Mouse (Mus musculus) natural killer cell, adult 2 months (primary cell): Measurements from ENCODE around the gene Krt80.

ENCODE experiments used
- DNase-seq, 2 experiments: peaks; one replicate each; pipeline ENCODE4 v3.0.0; 2022; ENCODE audit warnings: low spot score in 2 of 2

Krt80 gene

DNA sequence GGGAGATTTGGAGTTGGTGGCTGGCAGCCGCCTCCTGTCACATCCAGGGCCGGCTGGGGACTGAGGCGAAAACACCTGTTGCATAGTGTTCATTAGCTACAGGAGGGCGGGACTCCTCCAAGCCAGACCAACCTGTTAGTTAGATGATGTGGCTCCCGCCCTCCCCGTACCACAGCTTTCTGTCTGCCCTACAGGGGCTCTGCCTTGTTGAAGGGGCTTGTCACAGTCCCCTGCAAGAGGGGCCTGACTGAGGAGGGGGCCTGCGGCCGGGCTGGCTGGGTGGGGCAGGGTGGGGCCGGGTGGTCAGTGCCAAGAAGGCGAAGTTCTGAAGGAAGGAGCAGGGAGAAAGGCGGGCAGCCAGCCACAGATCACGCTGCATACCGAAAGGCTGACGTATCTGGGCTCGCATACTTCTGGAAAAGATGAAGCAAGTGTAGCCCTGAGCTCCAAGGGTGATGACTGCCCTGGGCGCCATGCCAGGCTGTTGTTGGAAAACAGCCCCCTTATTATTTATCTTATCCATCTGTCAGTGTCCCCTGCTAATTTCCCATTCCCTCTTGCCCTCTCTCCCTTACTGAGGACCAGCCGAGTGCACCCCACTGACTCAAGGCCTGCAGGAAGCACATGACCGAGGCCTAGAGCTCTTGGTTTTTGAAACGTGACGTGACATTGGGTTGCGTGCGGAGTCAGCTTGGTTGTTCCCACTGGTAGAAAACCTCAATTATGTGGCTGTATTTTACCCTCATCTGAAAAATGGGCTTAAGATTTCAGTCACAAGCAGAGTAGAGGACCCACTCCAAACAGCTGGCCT, at the start of gene Krt80:
Gene Krt80, minus strand, starts transcription at position 62 of the 811 bp plus-strand sequence.
- no peak for DNase-seq

DNA sequence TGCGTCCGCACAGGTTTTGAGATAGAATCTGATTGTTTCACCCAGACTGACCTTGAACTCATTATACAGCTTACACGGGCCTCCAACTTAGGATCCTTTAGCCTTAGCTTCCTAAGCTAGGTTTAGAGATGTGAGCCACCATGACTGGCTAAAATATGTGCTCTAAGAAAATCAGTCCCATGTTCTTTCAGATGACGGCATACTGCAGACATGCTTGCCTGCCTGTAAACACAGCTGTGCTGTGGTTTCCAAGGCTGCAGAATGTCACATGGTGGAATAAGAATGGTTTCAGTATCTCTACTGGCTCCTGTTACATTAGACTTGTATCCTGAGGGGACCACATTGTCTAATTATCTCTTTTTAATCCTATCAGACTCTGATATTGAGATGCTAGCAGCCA, 49.0 kb upstream of the Krt80 start:
- DNase-seq = no peak

DNA sequence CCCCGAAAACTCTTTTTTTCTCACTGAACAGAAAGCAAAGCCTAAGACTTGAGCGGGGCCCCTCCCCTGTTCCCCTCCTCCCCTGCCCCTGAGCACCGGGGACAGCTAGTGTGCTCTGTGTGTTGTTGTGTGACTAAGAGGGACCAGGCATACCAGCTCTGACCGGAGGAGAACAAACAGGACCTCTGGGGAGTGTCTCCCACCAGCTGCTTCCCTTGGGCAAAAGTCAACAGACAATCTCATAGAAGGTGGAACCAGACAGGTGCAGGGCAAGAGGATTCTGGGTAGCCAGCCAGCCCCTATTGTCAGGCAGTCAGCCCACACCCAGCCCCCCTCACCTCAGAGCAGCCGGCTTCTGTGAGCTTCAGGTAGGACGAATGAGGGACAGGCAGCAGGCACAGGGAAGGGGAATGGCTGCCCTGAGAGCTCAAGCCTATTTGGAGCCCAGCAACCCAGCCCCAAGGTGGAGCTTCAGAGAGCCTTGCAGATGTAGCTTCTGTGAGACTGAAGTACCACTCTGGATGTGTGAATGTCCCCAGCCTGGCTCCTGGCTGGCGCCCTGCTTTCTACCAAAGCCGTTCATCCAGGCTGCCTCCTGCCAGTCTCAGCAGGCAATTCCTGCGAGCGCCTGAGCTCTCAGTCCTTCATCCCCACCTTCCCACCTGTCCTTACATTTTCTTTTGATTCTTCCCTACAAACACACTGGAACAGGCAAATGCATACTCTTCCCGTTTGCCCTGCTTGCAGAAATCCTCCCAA, 45.0 kb upstream of the Krt80 start:
- DNase-seq = no peak

DNA sequence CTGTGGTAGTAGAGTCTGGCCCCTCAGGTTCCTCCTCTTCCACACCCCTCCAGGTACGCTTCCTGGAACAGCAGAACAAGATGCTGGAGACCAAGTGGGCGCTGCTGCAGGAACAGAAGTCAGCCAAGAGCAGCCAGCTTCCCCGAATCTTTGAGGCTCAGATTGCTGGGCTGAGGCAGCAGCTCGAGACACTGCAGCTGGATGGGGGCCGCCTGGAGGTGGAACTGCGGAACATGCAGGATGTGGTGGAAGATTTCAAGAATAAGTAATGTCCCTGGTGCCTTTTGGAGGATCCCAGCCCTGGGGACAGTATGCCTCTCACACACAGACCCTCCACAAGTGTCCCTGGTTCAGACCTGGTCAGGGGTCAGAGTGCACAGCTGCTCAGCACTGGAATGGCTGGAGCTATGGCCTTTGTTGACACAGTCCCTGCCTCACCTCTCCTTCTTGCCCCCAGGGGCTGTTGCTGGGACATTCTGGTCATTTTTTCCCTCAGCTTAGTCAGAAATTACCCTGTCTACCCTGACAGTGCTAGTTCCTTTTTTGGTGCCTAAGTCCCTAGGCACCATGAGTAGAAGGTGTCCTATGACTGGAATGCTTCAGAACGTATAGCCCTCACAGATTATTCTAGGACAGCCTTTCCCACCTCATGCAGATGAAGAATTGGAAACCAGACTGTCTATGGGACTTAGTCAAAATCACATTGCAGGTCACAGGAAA, 44.1 kb upstream of the Krt80 start:
- no peak for DNase-seq

DNA sequence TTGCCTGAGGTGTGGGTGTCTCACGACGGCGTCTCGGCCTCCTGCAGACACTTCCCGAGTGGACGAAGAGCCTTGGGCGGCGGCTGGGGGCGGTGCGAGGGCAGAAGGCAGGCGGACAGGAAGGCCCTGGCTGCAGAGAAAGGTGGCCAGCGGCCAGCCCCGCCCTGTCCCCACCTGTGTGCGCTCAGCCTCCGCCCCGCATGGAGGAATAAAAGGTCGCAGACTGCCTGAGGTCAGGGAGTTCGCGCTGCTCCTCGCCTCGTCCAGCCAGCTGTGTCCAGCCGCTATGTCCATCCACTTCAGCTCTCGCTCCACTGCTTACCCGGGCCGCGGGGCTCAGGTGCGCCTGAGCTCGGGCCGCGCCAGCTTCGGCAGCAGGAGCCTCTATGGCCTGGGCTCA, 42.2 kb upstream of the Krt80 start:
- no peak for DNase-seq

DNA sequence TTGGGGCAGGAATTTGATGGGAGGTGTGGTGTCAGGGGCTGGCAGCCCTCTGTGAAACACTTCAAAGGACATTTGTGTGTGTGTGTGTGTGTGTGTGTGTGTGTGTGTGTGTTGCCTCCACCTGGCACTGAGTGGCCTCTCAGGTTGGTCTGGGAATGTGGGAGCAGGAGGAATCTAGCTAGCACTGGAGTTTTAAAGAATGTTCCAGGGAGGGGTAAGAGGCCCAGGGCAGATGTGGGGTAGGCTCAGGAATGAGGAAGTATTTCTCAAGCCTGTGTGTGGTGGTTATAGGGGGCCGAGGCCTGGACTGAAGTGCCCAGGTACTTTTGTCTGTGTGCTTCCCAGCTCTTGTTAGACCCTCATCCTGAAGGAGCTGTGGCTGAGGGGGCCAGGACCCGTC, 40.8 kb upstream of the Krt80 start, which contains the start of gene Krt7:
Gene Krt7, plus strand, starts transcription at position 269 of the 400 bp plus-strand sequence.
- no peak for DNase-seq

DNA sequence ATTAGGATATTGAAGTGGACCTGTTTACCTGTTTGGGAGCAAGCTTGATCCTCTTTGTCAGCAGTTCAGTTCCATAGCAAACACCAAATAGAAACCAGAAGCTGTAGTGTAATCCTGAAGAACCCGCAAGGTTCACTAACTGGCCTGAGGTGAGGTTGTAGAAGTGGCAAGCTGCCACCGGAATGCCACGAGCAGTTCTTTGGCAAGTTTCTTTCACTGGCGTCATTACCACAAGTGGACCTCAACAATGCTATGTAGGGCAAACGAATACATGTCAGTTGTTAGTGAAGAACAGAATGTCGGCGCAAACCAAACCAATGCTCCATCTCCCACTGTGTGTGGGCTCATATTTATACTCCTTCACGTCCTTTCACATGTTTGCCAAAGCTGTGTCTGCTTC, 28.3 kb upstream of the Krt80 start:
- no peak for DNase-seq

DNA sequence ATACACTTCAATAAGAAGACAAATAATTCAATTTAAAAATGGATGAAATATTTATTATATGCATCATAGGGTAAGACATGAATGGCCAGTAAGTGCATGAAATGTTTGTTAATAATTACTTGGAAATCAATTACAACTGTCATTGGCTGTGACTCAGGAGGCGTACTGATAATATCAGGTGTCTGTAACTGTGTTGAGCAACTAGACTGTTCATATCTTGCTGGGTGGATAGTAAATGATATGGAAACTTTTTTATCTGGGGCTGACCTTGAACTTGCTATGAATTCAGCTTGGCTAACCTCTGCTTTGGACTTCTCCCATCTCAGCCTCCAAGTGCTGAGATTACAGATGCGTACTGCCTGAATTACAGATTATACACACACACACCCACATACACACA, 27.7 kb upstream of the Krt80 start:
- DNase-seq = no peak

DNA sequence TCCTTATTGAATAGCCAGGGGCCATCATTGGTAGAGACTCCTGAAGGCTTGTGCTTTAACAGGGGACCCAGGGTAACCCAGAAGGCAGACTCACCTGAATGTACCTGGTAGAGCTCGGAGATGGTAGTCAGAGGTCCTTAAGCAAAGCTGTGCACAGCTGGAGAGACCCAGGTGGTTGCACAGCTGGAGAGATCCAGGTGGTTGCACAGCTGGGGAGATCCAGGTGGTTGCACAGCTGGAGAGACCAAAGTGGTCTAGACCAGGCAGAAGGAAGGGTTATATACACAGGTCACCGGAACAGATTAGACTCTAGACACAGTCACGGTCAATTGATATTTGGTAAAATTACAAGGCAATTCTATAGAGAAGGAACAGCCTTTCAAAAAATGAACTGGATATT, 27.0 kb upstream of the Krt80 start:
- DNase-seq = no peak

DNA sequence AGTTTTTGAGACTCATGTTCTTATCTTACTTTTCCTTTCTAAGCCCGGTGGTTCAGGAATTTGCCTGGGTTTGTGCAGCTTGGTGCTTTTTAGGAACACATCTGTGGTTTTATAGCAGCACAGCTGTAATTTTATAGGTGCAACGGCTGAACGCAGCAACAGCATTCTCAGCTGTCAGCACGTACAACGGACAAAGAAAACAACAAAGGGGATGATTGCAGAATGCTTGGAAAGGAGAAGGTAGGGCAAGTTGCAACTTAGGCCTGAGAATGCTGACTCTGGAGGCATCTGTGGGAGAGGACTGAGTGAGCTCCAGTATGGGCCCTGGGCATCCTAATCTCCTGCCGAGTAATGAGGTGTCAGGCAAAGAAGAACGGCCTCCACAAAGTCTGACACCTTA, 26.5 kb upstream of the Krt80 start:
- no peak for DNase-seq

DNA sequence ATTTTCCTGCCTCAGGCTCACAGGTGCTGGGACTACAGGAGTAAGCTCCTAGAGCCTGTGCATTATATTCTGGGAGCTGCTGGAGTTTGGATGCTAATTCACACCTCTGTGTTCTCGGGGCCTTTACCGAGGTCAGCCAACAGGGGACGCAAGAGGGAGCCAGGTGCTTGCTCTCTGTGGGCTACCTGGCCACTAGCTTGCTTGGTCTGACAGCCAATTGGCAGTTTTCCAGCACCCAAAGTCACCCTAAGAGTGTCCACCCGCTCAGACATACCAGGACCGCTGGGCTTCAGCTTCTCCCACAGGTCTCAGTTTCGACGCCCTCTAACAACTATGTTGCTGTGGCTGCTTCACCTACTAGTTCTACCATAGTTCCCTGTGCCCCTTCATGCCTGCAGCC, 24.9 kb upstream of the Krt80 start:
- DNase-seq = no peak

DNA sequence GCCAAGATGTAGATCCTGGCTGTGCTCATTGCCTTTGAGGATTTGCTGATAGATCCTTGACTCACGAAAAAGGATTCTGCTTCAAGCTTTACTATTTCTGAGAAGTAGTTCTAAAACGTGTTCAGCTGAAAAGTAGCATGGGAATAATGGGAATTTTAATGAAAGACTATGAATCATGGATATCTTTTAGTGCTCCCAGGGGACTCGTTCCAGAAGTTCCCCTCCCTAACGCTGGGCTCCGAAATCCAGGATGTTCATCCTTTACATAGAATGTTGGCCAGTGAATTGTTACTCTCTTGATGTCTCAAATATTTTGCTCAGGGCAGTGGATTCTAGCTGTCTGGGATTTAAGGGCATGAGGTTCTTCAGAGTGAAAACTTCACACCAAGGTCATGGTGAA, 22.3 kb upstream of the Krt80 start:
- DNase-seq = no peak

DNA sequence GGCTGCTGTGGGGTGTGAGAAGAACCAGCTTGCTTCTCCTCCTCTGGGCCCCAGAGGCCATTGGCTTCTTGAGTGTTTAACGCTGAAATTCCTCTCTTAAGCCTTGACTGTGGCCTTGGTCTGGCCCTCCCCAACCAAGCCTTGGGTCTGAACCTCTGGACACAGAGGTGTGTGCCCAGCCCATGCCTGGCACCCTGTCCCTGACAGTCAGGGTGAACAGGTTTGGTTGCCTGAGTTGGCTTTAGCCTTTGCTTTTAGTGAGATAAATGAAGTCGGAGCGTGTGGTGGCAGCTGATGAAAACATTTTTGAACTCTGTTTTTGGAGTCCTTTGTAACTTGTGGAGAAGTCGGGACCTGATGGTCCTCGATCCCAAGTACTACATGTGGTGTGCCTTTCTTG, 20.2 kb upstream of the Krt80 start:
- DNase-seq = no peak

DNA sequence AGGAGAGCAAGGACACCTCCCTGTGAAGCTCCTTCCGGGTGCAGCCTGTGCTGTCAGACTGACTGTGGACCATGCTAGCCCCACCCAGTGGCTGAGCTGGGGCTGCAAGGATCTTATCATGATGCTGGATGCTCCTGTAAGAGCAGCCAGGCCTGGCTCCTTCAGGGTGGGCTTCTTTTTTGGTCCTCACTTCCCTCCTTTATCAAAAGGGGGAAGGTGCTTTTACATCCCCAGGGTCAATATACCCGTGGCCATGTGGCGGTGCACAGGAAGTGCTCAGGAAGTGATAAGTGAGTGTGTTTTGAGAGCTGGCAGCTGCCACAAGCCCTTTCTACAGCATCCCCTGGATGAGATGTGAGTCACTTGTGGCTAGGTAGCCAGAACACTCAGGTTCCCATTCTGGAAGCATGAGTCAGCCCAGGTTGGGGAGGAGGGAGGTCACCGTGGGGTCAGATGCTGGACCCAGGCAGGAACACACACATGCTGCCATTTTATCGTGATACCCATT, 18.1 kb upstream of the Krt80 start:
- peak; percentile 52 to 67 for DNase-seq

DNA sequence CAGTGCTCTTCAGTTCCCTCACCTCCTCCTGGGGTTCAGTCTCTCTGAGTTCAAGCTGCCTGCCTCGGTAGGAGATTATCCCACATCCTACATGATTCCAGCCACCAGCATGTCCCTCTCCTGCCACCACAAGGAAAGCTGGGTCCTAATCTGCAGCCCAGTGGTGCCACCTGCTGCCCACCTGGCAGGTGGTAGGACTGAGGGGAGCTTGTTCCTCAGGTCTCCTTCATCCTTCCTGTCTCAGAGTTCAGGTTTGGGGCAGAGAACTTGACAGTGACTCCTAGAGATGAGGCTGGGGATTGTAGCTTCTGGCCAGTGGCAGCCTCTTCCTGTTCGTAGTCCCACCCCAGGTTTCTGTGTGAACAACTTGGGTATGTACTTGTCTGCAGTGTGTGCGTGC, 17.2 kb upstream of the Krt80 start:
- no peak for DNase-seq

DNA sequence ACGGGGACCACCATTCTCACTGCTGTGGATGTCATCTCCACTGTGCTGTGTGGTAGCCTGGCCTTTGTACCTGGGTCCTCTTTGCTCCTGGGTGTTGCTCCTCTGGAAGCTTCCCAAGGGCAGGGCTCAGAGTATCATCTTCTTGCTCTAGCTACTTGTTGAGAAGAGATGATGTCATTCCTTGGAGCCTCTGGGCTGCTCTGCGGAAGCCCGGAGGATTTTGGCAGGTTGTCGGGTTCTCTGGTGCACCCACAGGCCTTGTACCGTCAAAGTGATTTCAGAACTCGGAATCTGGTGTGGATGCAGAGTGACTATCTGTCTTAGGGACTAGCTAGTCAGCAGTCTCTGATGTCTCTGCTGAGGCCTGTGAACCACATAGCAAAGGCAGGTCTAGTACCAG, 15.1 kb upstream of the Krt80 start:
- no peak for DNase-seq

DNA sequence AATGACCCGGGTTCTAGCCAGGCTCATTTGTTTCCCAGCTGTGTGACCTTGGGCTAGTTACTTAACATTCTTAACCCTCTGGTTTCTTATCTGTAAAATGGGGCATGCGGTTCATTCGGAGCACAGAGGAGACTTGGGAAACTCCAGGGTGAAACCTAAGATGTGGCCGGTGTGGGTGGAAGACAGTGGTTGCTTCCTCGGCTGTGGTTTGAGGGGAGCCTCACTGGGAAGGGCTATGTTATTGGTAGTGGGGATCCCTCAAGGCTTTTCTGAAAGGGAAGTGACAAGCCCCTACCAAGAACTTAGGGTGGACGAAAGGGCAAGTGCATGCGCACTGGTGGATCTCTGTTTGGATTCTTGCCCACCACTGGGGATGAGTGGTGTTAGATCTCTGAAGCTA, 14.6 kb upstream of the Krt80 start:
- no peak for DNase-seq

DNA sequence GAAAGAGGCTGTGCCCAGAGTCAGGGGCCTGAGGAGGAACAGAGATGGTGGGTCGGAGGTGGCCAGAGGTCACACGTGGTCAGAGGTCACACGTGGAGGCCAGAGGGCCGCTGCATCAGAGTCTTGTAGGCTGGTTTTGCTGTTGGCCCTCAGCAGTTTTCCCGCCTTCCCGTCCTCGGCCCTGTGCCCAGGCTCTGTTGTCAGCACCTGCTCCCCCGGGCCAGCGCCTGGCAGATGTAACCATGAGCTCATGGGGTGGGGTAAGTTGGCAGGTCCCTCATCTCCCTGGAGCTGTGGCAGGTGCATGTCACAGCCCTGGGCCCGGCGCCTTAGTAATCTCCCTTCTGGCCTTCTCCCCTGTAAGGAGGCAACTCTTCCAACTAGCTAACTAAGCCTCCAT, 12.8 kb upstream of the Krt80 start:
- DNase-seq = no peak

DNA sequence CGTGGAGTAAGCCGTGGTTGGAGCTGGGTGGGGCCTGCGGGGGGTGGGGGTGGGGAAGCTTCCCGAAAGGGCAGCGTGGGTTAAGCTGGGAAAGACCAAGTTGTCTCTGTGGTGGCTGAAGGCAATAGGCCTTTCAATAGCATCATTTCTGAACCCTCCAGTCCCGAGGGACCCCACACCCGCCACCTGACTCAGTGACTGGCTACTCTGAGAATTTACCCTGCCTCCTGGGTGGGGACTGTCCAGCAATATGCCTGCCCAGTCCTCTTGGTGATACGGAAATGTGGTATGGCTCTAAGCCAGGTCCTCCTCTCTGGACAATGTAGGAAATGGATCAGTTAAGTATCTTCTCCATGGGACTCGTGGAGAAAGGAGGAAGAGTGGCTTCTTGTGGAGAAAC, 11.8 kb upstream of the Krt80 start:
- DNase-seq = no peak

DNA sequence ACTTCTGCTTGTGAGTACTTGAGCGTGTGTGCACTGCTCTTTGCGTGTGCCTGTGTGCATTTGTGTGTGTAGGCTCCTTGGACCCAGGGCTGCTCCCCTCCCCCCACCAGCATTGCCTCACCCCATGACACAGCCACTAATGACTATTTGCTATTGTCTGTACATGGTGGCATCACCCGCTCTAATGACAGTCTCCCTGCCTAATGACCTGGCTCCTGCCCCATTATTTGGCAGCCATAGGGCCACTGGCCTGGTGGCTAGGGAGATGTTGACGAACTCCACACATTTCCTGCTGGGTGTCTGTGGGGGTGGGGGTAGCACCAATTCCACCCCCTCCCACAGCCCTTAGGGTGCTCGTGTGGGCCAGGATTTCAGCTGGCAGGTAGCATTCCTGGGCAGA, 8.7 kb upstream of the Krt80 start:
- DNase-seq = no peak

DNA sequence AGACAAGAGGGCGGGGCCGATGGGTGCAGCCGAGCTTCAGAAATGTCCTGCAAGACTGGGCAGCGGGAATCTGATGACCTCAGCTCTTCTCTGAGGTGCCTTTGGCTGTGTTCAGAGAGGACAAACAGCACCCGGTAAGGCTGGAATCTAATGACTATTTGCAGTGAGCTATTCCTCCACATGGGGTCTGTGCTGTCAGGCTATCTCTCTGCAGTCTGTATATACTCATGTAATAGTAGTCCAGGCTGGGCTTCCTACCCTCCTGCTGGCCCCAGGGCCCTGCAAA, 6.8 kb upstream of the Krt80 start:
- no peak for DNase-seq

DNA sequence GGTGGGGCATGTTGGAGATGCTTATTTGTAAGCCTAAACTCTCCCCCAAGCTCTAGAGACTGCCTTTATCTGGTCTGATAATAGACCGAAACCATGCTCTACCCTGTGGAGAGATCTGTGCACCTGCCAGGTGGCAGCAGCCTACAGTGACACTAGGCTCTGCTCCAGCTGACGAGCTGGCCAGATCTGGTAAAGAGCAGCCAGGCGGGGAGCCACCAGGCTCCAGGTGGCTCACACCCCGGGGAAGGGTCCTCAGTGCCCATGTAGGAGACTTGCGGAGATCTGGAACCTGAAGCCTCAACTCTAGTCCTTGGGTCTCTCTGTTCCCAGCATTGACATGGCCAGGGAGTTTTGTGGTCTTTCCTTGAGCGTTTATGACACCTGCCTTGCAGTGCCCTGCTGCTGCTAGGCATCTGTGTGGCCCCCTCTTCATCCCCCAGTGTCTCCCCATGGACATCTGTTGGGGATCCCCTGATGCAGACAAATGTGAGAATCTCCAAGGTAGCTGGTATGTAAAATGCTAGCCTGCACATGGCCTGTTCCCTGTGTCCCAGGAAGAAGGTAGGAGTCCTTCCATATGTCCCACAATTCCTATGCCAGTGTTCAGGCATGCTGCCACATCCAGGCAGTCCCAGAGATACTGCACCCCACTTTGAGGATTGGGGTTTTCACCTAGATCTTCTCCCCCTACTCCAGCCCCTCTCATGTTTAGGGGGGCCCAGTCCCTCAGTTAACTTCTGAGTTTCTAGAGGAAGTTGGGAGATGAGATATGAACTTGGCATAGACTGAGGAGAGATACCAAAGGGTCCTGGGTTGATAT, 6.2 kb upstream of the Krt80 start:
- DNase-seq = no peak
